In the genomic region with DNA sequence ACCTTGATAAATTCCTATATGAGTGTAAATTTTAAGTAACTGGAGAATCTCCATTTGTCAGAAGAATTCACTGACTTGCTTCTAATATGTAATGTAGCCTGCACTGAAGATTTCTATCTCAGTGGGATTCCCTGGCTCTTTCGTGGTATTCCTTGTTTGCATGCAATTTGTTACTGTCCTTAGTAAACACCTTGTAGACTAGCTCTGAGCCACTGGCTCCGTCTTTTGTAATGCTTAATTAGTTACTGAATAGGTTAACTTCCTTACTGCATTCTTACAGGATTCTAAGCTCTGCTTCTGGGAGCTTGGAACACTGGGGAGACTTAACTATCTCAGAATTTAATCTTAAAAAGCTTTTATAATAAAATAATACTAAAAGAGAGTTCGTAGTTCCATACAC, we compare ENCODE assay signal across 15 mouse cellular contexts.
DNase-seq lines count a peak whose midpoint lies in the region.
"Had no signal": no experiment of that assay in that cellular context is flagged by ENCODE, and none has a peak within 500 bp of the region (broad histone marks: within the 10 kb centered on the region; RNA-seq: fewer than 3 reads in every experiment).

No protein-coding gene starts in this region.

- DNase-seq in ES-CJ7 (ENCODE audit: low read depth, low spot score) (peak; percentile 61), R1 (ENCODE audit: low read depth, low spot score) (peak; percentile 90), ZHBTc4 (ENCODE audit: low read depth, low spot score) (peak; percentile 71)
- no peak for DNase-seq in heart, adult 9 months (ENCODE audit: low spot score in 2 of 2)
- no peak for DNase-seq in thymus, postnatal 10 days (ENCODE audit: low spot score in 2 of 2)
- DNase-seq in cerebellum, adult 9-11 months, result no peak
- DNase-seq: adrenal gland, adult 2 months; adrenal gland, postnatal 10 days; adrenal gland, postnatal 25 days; cerebellum, adult 11 months; cerebellum, adult 18-20 months; cerebellum, adult 8-10 months; cerebellum, postnatal 10 days; cerebellum, postnatal 25 days; forebrain, postnatal 0 days had no signal

Comparison
In these comparisons a context has a peak if more than half of its experiments do, and no peak if none do; other contexts are left out.
1. DNase-seq: peak in ES-CJ7 (single experiment), R1 (single experiment) and ZHBTc4 (single experiment); none in heart, adult 9 months (0 of 2), thymus, postnatal 10 days (0 of 2) and cerebellum, adult 9-11 months (single experiment).